ENCODE assay signal across 8 mouse cellular contexts in the genomic region with DNA sequence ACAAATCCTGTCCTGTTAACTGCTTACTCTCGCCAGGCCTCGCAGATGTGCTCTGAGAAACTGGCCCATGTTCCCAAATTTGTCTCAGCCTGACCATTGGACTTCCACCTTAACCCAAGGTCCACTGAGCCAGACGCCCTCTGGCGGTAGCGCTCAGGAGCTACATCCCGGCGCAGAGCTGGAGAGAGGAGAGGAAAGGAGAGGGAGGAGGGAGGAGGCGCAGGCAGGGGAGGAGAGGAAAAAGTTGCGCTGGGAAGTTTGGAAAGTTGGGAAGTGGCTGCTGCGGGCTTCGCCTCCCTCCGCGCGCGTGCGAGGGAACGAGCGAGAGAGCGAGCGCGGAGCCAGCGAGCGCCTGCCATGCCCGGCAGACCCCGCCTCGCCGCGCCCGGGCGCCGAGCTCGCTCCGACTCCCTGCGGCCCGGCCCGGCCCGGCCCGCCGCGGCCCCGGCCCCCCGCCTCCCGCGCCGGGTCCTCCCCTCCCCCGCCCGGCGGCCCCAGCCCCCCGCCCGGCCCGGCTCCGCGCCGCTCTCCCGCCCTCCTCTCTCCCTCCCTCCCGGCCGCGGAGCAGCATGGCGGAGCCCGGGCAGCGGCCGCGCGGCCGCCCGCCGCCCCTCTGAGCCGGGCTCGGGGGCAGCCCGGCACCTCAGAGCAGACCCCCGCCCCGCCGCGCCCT. TPM values are rescaled to one million over a fixed set of nuclear protein-coding genes. Genes with fewer than 3 reads are reported as not detected.
DNase-seq lines count a peak whose midpoint lies in the region; ATAC-seq and TF ChIP-seq lines count a peak whose summit lies in the region.

No protein-coding gene starts in this region.

- TF ChIP-seq CTCF in layer of hippocampus, adult 2 months (conservative IDR thresholded peaks at IDR 0.05): peak; percentile 97

- H3K4me1 ChIP-seq in neural tube, embryonic 15.5 days: peaks cover 15% of the 10 kb centered on the region

- no peaks in the 10 kb centered on the region for H3K9me3 ChIP-seq in neural tube, embryonic 15.5 days (replicated peaks)

- peak overlapping the region; percentile 67; the same call in 1 of the 2 replicates for H3K27ac ChIP-seq in layer of hippocampus, adult 2 months
- H3K27ac ChIP-seq in neural tube, embryonic 15.5 days (replicated peaks): peak overlapping the region; percentile 72

- peak; percentile 90 for ATAC-seq in neural tube, embryonic 15.5 days (ENCODE audit: low FRiP score)

- H3K9ac ChIP-seq in neural tube, embryonic 15.5 days (replicated peaks): peak overlapping the region; percentile 60

- peak overlapping the region; percentile 61 for H3K4me3 ChIP-seq in layer of hippocampus, adult 2 months
- H3K4me3 ChIP-seq in neural tube, embryonic 15.5 days (replicated peaks): peak overlapping the region; percentile 74

- H3K27me3 ChIP-seq in neural tube, embryonic 15.5 days (replicated peaks): peaks cover 32% of the 10 kb centered on the region

- no peaks in the 10 kb centered on the region for H3K36me3 ChIP-seq in neural tube, embryonic 15.5 days

- peak overlapping the region; percentile 99 for H3K4me2 ChIP-seq in neural tube, embryonic 15.5 days

- under 1% methylated on average over 33 of the region's 74 CpGs for WGBS in neural tube, embryonic 15.5 days

- peak; percentile 92 for DNase-seq in ES-CJ7 (ENCODE audit: low read depth, low spot score)
- peak; percentile 54 for DNase-seq in cerebellum, adult 8-10 months
- DNase-seq in forelimb bud, embryonic 11.5 days (ENCODE audit: low read depth, low spot score): peak; percentile 96
- DNase-seq in heart, postnatal 4 days: peak; percentile 96
- DNase-seq in layer of hippocampus, adult 2 months (ENCODE audit: low spot score in 2 of 2): peak; percentile 77 to 85
- DNase-seq in lung, adult 18-20 months: peak; percentile 79 to 84
- peak; percentile 90 for DNase-seq in testis, postnatal 10 days (ENCODE audit: low spot score)

RNA-seq across cellular contexts. Expression of gene Trabd2b, which starts 0.7 kb away (rescaled TPM):
- total RNA-seq in heart, postnatal 4 days (2021): 10 to 100 TPM; 19.0 to 19.9 TPM
- total RNA-seq in layer of hippocampus, adult 2 months (2021): 1 to 10 TPM; 1.5 to 1.6 TPM
- polyA plus RNA-seq in neural tube, embryonic 15.5 days (2015; fragmentation: Nextera tagmentation; extraction: Ambion mirVana): 0.56 and 0.75 TPM in 2 replicates

Comparison
In these comparisons a context has a peak if more than half of its experiments do, and no peak if none do; other contexts are left out.
1. Peak in every context shown above with its lines: DNase-seq, ATAC-seq, H3K4me3 ChIP-seq and H3K27ac ChIP-seq.
2. RNA of gene Trabd2b, which starts 0.7 kb away (total RNA-seq): 19.0 to 19.9 TPM in heart, postnatal 4 days; 1.5 to 1.6 TPM in layer of hippocampus, adult 2 months; every median in the first group is over 4 times any median in the second.